Mouse (Mus musculus): Measurements from ENCODE around the gene Bbs9. TPM values are rescaled to one million over a fixed set of nuclear protein-coding genes. Genes with fewer than 3 reads are reported as not detected.

The Bbs9 gene
- polyA plus RNA-seq, 1 experiment from 2014 or later, result 5.8 TPM

DNA sequence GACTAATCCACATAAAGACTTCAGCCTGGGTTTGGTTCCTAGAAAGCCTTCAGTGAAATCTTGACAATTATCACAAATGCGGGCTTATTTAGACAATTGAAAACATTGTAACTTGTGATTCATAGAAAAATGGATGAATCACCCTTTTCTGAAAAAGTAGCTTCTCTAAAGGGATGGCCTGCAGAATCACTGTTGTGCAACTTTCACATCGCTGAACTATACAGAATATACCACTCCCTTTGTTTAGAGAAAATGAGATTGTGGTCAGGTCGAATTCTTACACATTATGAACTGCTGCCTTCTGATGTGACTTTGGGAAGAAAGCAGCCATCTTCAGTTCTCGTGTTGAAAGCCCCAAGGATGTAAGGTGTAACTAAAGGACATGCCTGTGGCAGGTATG is 313.3 kb downstream of the Bbs9 start:
- no peak overlapping the region for H3K27ac ChIP-seq (replicated peaks)
- no peaks in the 10 kb centered on the region for H3K27me3 ChIP-seq (ENCODE audit: control insufficient read depth, insufficient read depth, low read length)
- no peak overlapping the region for H3K9ac ChIP-seq (ENCODE audit: low read length)
- WGBS, result 71% methylated on average over 4 of the region's 4 CpGs
- ATAC-seq (ENCODE audit: low FRiP score, low TSS enrichment) (no peak), DNase-seq (ENCODE audit: low spot score) (no peak)
- H3K4me2 ChIP-seq (replicated peaks; ENCODE audit: low read depth), result no peak overlapping the region
- H3K36me3 ChIP-seq (ENCODE audit: control insufficient read depth, insufficient read depth, low read length), result no peaks in the 10 kb centered on the region
- no peak for TF ChIP-seq EP300 (optimal IDR thresholded peaks at IDR 0.05)
- no peak for TF ChIP-seq CTCF (IDR thresholded peaks at IDR 0.05; ENCODE audit: low read depth)
- 0 out of 2 replicates have a peak, but pooled peaks cover 2% of the 10 kb centered on the region for H3K4me1 ChIP-seq (replicated peaks; ENCODE audit: control insufficient read depth, insufficient read depth)
- no peak overlapping the region for H3K4me3 ChIP-seq (ENCODE audit: low read depth, low read length)
- H3K9me3 ChIP-seq (ENCODE audit: control insufficient read depth, low read length), result no peaks in the 10 kb centered on the region

GRCm38 (mm10) chr9:22789380-22790168 is 314.1 kb downstream of the Bbs9 start:
- H3K4me1 ChIP-seq (replicated peaks; ENCODE audit: control insufficient read depth, insufficient read depth), result 0 out of 2 replicates have a peak, but pooled peaks cover 2% of the 10 kb centered on the region
- H3K4me2 ChIP-seq (replicated peaks; ENCODE audit: low read depth), result no peak overlapping the region
- ATAC-seq (ENCODE audit: low FRiP score, low TSS enrichment), result no peak
- H3K4me3 ChIP-seq (ENCODE audit: low read depth, low read length), result no peak overlapping the region
- WGBS, result 66% methylated on average over 9 of the region's 9 CpGs
- H3K9me3 ChIP-seq (ENCODE audit: control insufficient read depth, low read length), result no peaks in the 10 kb centered on the region
- no peaks in the 10 kb centered on the region for H3K27me3 ChIP-seq (ENCODE audit: control insufficient read depth, insufficient read depth, low read length)
- no peak for DNase-seq (ENCODE audit: low spot score)
- TF ChIP-seq EP300 (optimal IDR thresholded peaks at IDR 0.05) (no peak), CTCF (IDR thresholded peaks at IDR 0.05; ENCODE audit: low read depth) (no peak)
- H3K36me3 ChIP-seq (ENCODE audit: control insufficient read depth, insufficient read depth, low read length), result no peaks in the 10 kb centered on the region
- H3K9ac ChIP-seq (ENCODE audit: low read length), result no peak overlapping the region
- H3K27ac ChIP-seq (replicated peaks), result no peak overlapping the region

- no peak for ATAC-seq (ENCODE audit: low FRiP score, low TSS enrichment)
- no peak overlapping the region for H3K9ac ChIP-seq (ENCODE audit: low read length)
- 90% methylated on average over 5 of the region's 5 CpGs for WGBS
These were observed 315.7 kb downstream of the Bbs9 start for GRCm38 (mm10) chr9:22791208-22791607.

DNA sequence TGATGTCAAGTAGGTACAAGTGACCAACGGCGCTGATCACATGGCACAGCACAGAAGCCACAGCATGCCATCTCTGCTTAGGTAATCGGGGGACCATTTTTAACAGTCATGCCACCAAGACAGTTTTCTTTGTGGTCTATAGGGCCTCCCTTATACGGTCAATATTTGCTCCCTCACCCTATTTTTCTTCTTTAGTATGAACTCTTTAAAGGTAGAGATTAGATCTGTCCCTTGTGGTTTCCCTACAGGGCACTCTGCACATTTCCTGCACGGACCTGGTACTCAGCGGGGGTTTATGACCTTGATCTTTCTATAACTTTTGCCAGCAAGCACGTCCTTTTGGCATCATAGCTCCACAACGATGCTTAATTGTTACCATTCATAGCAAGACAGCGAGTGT is 316.2 kb downstream of the Bbs9 start:
- ATAC-seq (ENCODE audit: low FRiP score, low TSS enrichment) (no peak), DNase-seq (ENCODE audit: low spot score) (no peak)
- H3K27ac ChIP-seq (replicated peaks), result no peak overlapping the region
- H3K27me3 ChIP-seq (ENCODE audit: control insufficient read depth, insufficient read depth, low read length), result no peaks in the 10 kb centered on the region
- WGBS, result 66% methylated on average over 9 of the region's 9 CpGs
- H3K4me1 ChIP-seq (replicated peaks; ENCODE audit: control insufficient read depth, insufficient read depth), result 0 out of 2 replicates have a peak, but pooled peaks cover 2% of the 10 kb centered on the region
- TF ChIP-seq CTCF (IDR thresholded peaks at IDR 0.05; ENCODE audit: low read depth) (no peak), EP300 (optimal IDR thresholded peaks at IDR 0.05) (no peak)
- no peak overlapping the region for H3K4me3 ChIP-seq (ENCODE audit: low read depth, low read length)
- no peaks in the 10 kb centered on the region for H3K36me3 ChIP-seq (ENCODE audit: control insufficient read depth, insufficient read depth, low read length)
- H3K4me2 ChIP-seq (replicated peaks; ENCODE audit: low read depth), result no peak overlapping the region
- H3K9me3 ChIP-seq (ENCODE audit: control insufficient read depth, low read length), result no peaks in the 10 kb centered on the region
- H3K9ac ChIP-seq (ENCODE audit: low read length), result no peak overlapping the region

More at GRCm38 (mm10) chr9:22791208-22791607, 315.7 kb downstream of the Bbs9 start:
- 0 out of 2 replicates have a peak, but pooled peaks cover 2% of the 10 kb centered on the region for H3K4me1 ChIP-seq (replicated peaks; ENCODE audit: control insufficient read depth, insufficient read depth)
- H3K36me3 ChIP-seq (ENCODE audit: control insufficient read depth, insufficient read depth, low read length), result no peaks in the 10 kb centered on the region
- H3K4me3 ChIP-seq (ENCODE audit: low read depth, low read length), result no peak overlapping the region
- H3K4me2 ChIP-seq (replicated peaks; ENCODE audit: low read depth), result no peak overlapping the region
- no peak for DNase-seq (ENCODE audit: low spot score)
- no peak overlapping the region for H3K27ac ChIP-seq (replicated peaks)
- TF ChIP-seq CTCF (IDR thresholded peaks at IDR 0.05; ENCODE audit: low read depth) (no peak), EP300 (optimal IDR thresholded peaks at IDR 0.05) (no peak)
- H3K9me3 ChIP-seq (ENCODE audit: control insufficient read depth, low read length), result no peaks in the 10 kb centered on the region
- no peaks in the 10 kb centered on the region for H3K27me3 ChIP-seq (ENCODE audit: control insufficient read depth, insufficient read depth, low read length)

GRCm38 (mm10) chr9:22793698-22794097 is 318.2 kb downstream of the Bbs9 start:
- 0 out of 2 replicates have a peak, but pooled peaks cover 2% of the 10 kb centered on the region for H3K4me1 ChIP-seq (replicated peaks; ENCODE audit: control insufficient read depth, insufficient read depth)
- no peaks in the 10 kb centered on the region for H3K36me3 ChIP-seq (ENCODE audit: control insufficient read depth, insufficient read depth, low read length)
- no peaks in the 10 kb centered on the region for H3K9me3 ChIP-seq (ENCODE audit: control insufficient read depth, low read length)
- H3K27ac ChIP-seq (replicated peaks), result no peak overlapping the region
- H3K9ac ChIP-seq (ENCODE audit: low read length), result no peak overlapping the region
- WGBS, result 71% methylated on average over 7 of the region's 7 CpGs
- no peaks in the 10 kb centered on the region for H3K27me3 ChIP-seq (ENCODE audit: control insufficient read depth, insufficient read depth, low read length)
- H3K4me2 ChIP-seq (replicated peaks; ENCODE audit: low read depth), result no peak overlapping the region
- ATAC-seq (ENCODE audit: low FRiP score, low TSS enrichment) (no peak), DNase-seq (ENCODE audit: low spot score) (no peak)
- TF ChIP-seq CTCF (IDR thresholded peaks at IDR 0.05; ENCODE audit: low read depth), result no peak
- no peak for TF ChIP-seq EP300 (optimal IDR thresholded peaks at IDR 0.05)
- no peak overlapping the region for H3K4me3 ChIP-seq (ENCODE audit: low read depth, low read length)

- no peaks in the 10 kb centered on the region for H3K27me3 ChIP-seq (ENCODE audit: control insufficient read depth, insufficient read depth, low read length)
- no peaks in the 10 kb centered on the region for H3K9me3 ChIP-seq (ENCODE audit: control insufficient read depth, low read length)
- 46% methylated on average over 7 of the region's 7 CpGs for WGBS
- DNase-seq (ENCODE audit: low spot score), result no peak
- H3K4me3 ChIP-seq (ENCODE audit: low read depth, low read length), result no peak overlapping the region
- H3K4me2 ChIP-seq (replicated peaks; ENCODE audit: low read depth), result no peak overlapping the region
- H3K9ac ChIP-seq (ENCODE audit: low read length), result no peak overlapping the region
- H3K36me3 ChIP-seq (ENCODE audit: control insufficient read depth, insufficient read depth, low read length), result no peaks in the 10 kb centered on the region
- no peak for TF ChIP-seq EP300 (optimal IDR thresholded peaks at IDR 0.05)
- TF ChIP-seq CTCF (IDR thresholded peaks at IDR 0.05; ENCODE audit: low read depth), result no peak
- no peak for ATAC-seq (ENCODE audit: low FRiP score, low TSS enrichment)
- H3K4me1 ChIP-seq (replicated peaks; ENCODE audit: control insufficient read depth, insufficient read depth), result no peaks in the 10 kb centered on the region
- H3K27ac ChIP-seq (replicated peaks), result no peak overlapping the region
These were observed 325.2 kb downstream of the Bbs9 start for GRCm38 (mm10) chr9:22800675-22801074.
